Mouse (Mus musculus) heart, adult 2 months (tissue): ENCODE results near the gene Arid5b.

Source experiments
- CTCF ChIP-seq: fragments of 200-600 bp; IDR thresholded peaks from 2 replicates; pipeline ENCODE4 v1.8.1; 2022; ENCODE audit warnings: antibody characterized with exemption, mild to moderate bottlenecking, moderate library complexity
- POLR2A ChIP-seq: fragments of 200-500 bp; IDR thresholded peaks from 2 replicates; pipeline ENCODE4 v1.6.1; 2011; ENCODE audit warnings: mild to moderate bottlenecking, low read depth, low read length, control low read depth; ENCODE audit not compliant: insufficient read depth

GRCm38 (mm10) chr10:68263969-68264688 lies 14.4 kb downstream of the Arid5b start:
- no peak for TF ChIP-seq POLR2A
- TF ChIP-seq CTCF = no peak
